ENCODE assay signal across 19 mouse cellular contexts in genomic region chr6:32180012-32180358, GRCm38 (mm10).
DNase-seq lines count a peak whose midpoint lies in the region; ATAC-seq lines count a peak whose summit lies in the region.
"Had no signal": no experiment of that assay in that cellular context is flagged by ENCODE, and none has a peak within 500 bp of the region (broad histone marks: within the 10 kb centered on the region; RNA-seq: fewer than 3 reads in every experiment).

No protein-coding gene starts in this region.

- H3K27me3 ChIP-seq in forebrain, embryonic 16.5 days (replicated peaks; ENCODE audit: control insufficient read depth, insufficient read depth, low read length) = no peaks in the 10 kb centered on the region
- no peaks in the 10 kb centered on the region for H3K27me3 ChIP-seq in forebrain, embryonic 14.5 days (replicated peaks; ENCODE audit: control insufficient read depth, insufficient read depth, low read length)
- H3K27me3 ChIP-seq in embryonic facial prominence, embryonic 11.5 days (ENCODE audit: control insufficient read depth, insufficient read depth, low read length) = no peaks in the 10 kb centered on the region
- H3K27me3 ChIP-seq in limb, embryonic 12.5 days = no peaks in the 10 kb centered on the region; the same call in 1 of the 2 replicates
- H3K27me3 ChIP-seq in heart, embryonic 10.5 days (ENCODE audit: insufficient read depth, poor library complexity, severe bottlenecking) = no peaks in the 10 kb centered on the region
- H3K27me3 ChIP-seq: heart, embryonic 15.5 days; midbrain, embryonic 13.5 days had no signal

- H3K27ac ChIP-seq in forebrain, embryonic 16.5 days (ENCODE audit: low read length) = peak overlapping the region; percentile 46; the same call in 1 of the 2 replicates
- no peak overlapping the region for H3K27ac ChIP-seq in forebrain, embryonic 14.5 days (ENCODE audit: low read depth, low read length)
- no peak overlapping the region for H3K27ac ChIP-seq in embryonic facial prominence, embryonic 11.5 days (replicated peaks; ENCODE audit: low read depth, low read length)
- peak overlapping the region; percentile 90 for H3K27ac ChIP-seq in limb, embryonic 12.5 days
- H3K27ac ChIP-seq in heart, embryonic 10.5 days = no peak overlapping the region
- H3K27ac ChIP-seq: gastrocnemius, adult 2 months; heart, embryonic 15.5 days; hindbrain, embryonic 14.5 days; kidney, postnatal 0 days; midbrain, embryonic 13.5 days had no signal

- no peak overlapping the region for H3K4me2 ChIP-seq in forebrain, embryonic 16.5 days (ENCODE audit: low read length)
- no peak overlapping the region for H3K4me2 ChIP-seq in forebrain, embryonic 14.5 days (ENCODE audit: low read length)
- H3K4me2 ChIP-seq in embryonic facial prominence, embryonic 11.5 days (ENCODE audit: low read depth, low read length) = no peak overlapping the region
- no peak overlapping the region for H3K4me2 ChIP-seq in limb, embryonic 12.5 days
- H3K4me2 ChIP-seq: heart, embryonic 15.5 days; hindbrain, embryonic 14.5 days; midbrain, embryonic 13.5 days had no signal

- DNase-seq in cerebellum, postnatal 10 days = peak; percentile 60 to 62
- DNase-seq in cerebellum, adult 9-11 months = no peak
- DNase-seq in forebrain, embryonic 14.5 days (ENCODE audit: low spot score) = no peak
- peak; percentile 15 for DNase-seq in embryonic facial prominence, embryonic 11.5 days (ENCODE audit: low spot score)
- no peak for DNase-seq in right cerebral cortex, postnatal 4 days
- DNase-seq in heart, embryonic 10.5 days (ENCODE audit: low spot score) = no peak
- DNase-seq: adrenal gland, postnatal 25 days; cerebellum, postnatal 25 days; right cerebral cortex, postnatal 14 days; spleen, adult 18-20 months; thymus, postnatal 25 days had no signal

- no peak overlapping the region for H3K4me3 ChIP-seq in forebrain, embryonic 16.5 days (replicated peaks; ENCODE audit: low read length)
- no peak overlapping the region for H3K4me3 ChIP-seq in forebrain, embryonic 14.5 days (ENCODE audit: low read depth, low read length)
- no peak overlapping the region for H3K4me3 ChIP-seq in embryonic facial prominence, embryonic 11.5 days (ENCODE audit: low read depth, low read length)
- no peak overlapping the region for H3K4me3 ChIP-seq in limb, embryonic 12.5 days (replicated peaks)
- H3K4me3 ChIP-seq in heart, embryonic 10.5 days = no peak overlapping the region
- H3K4me3 ChIP-seq: gastrocnemius, adult 2 months; heart, embryonic 15.5 days; megakaryocyte, embryonic 14.5 days; midbrain, embryonic 13.5 days had no signal

- no peak; the same call in 1 of the 2 replicates for ATAC-seq in forebrain, embryonic 16.5 days
- ATAC-seq in forebrain, embryonic 14.5 days = no peak
- no peak for ATAC-seq in embryonic facial prominence, embryonic 11.5 days (replicated peaks; ENCODE audit: insufficient number of reproducible peaks, low FRiP score, low TSS enrichment, low read depth)
- peak; percentile 56; the same call in 1 of the 2 replicates for ATAC-seq in limb, embryonic 12.5 days (ENCODE audit: insufficient number of reproducible peaks, insufficient read depth, low FRiP score, low TSS enrichment, low read depth)
- ATAC-seq: midbrain, embryonic 13.5 days had no signal

- H3K36me3 ChIP-seq in forebrain, embryonic 16.5 days (ENCODE audit: control insufficient read depth, insufficient read depth) = peaks cover 15% of the 10 kb centered on the region
- H3K36me3 ChIP-seq in forebrain, embryonic 14.5 days (ENCODE audit: control insufficient read depth, insufficient read depth, low read length) = peaks cover 36% of the 10 kb centered on the region
- no peaks in the 10 kb centered on the region for H3K36me3 ChIP-seq in embryonic facial prominence, embryonic 11.5 days (replicated peaks; ENCODE audit: control insufficient read depth, insufficient read depth, low read depth, low read length)
- 0 out of 2 replicates have a peak, but pooled peaks cover 3% of the 10 kb centered on the region for H3K36me3 ChIP-seq in limb, embryonic 12.5 days
- H3K36me3 ChIP-seq in heart, embryonic 10.5 days = peaks cover 46% of the 10 kb centered on the region

- peaks cover 8% of the 10 kb centered on the region for H3K4me1 ChIP-seq in forebrain, embryonic 16.5 days (replicated peaks; ENCODE audit: control insufficient read depth, insufficient read depth, low read length)
- no peaks in the 10 kb centered on the region for H3K4me1 ChIP-seq in forebrain, embryonic 14.5 days (ENCODE audit: control insufficient read depth, insufficient read depth, low read length)
- no peaks in the 10 kb centered on the region for H3K4me1 ChIP-seq in embryonic facial prominence, embryonic 11.5 days (ENCODE audit: control insufficient read depth, insufficient read depth, low read length)
- H3K4me1 ChIP-seq in limb, embryonic 12.5 days (replicated peaks) = peaks cover 31% of the 10 kb centered on the region
- no peaks in the 10 kb centered on the region for H3K4me1 ChIP-seq in heart, embryonic 10.5 days
- H3K4me1 ChIP-seq: heart, embryonic 15.5 days; midbrain, embryonic 13.5 days had no signal

- no peaks in the 10 kb centered on the region for H3K9me3 ChIP-seq in forebrain, embryonic 16.5 days (ENCODE audit: control insufficient read depth, low read length)
- no peaks in the 10 kb centered on the region for H3K9me3 ChIP-seq in forebrain, embryonic 14.5 days (replicated peaks; ENCODE audit: control insufficient read depth, low read length)
- H3K9me3 ChIP-seq in embryonic facial prominence, embryonic 11.5 days (replicated peaks; ENCODE audit: control insufficient read depth, low read length) = no peaks in the 10 kb centered on the region
- no peaks in the 10 kb centered on the region for H3K9me3 ChIP-seq in limb, embryonic 12.5 days
- no peaks in the 10 kb centered on the region for H3K9me3 ChIP-seq in heart, embryonic 10.5 days
- H3K9me3 ChIP-seq: heart, embryonic 15.5 days; megakaryocyte, embryonic 14.5 days; midbrain, embryonic 13.5 days had no signal

- WGBS in forebrain, embryonic 16.5 days = 61% methylated on average over 5 of the region's 5 CpGs
- 64% methylated on average over 5 of the region's 5 CpGs for WGBS in forebrain, embryonic 14.5 days
- 59% methylated on average over 5 of the region's 5 CpGs for WGBS in embryonic facial prominence, embryonic 11.5 days
- WGBS in limb, embryonic 12.5 days = 47% methylated on average over 5 of the region's 5 CpGs
- 78% methylated on average over 5 of the region's 5 CpGs for WGBS in heart, embryonic 10.5 days

- H3K9ac ChIP-seq in forebrain, embryonic 16.5 days (replicated peaks; ENCODE audit: low read depth, low read length) = no peak overlapping the region
- H3K9ac ChIP-seq in forebrain, embryonic 14.5 days (ENCODE audit: low read length) = no peak overlapping the region
- H3K9ac ChIP-seq in embryonic facial prominence, embryonic 11.5 days (replicated peaks; ENCODE audit: low read length) = no peak overlapping the region
- H3K9ac ChIP-seq in limb, embryonic 12.5 days (replicated peaks) = no peak overlapping the region
- H3K9ac ChIP-seq: heart, embryonic 15.5 days; hindbrain, embryonic 14.5 days; midbrain, embryonic 13.5 days had no signal

Comparison
In these comparisons a context has a peak if more than half of its experiments do, and no peak if none do; other contexts are left out.
1. DNase-seq: peak in cerebellum, postnatal 10 days (2 of 2) and embryonic facial prominence, embryonic 11.5 days (single experiment); none in cerebellum, adult 9-11 months (single experiment), forebrain, embryonic 14.5 days (single experiment), right cerebral cortex, postnatal 4 days (single experiment) and heart, embryonic 10.5 days (single experiment).
2. H3K27ac ChIP-seq: peak in forebrain, embryonic 16.5 days (single experiment) and limb, embryonic 12.5 days (single experiment); none in forebrain, embryonic 14.5 days (single experiment), embryonic facial prominence, embryonic 11.5 days (single experiment) and heart, embryonic 10.5 days (single experiment).